Mouse (Mus musculus) neural tube, embryonic 11.5 days (tissue): ENCODE data around the gene Ltb4r2. TPM values are rescaled to one million over a fixed set of nuclear protein-coding genes. Genes with fewer than 3 reads are reported as not detected.
A peak's percentile ranks its signal among the peaks of the same experiment; 100 is the strongest.

Source experiments
- ATAC-seq: fragments of 200-750 bp; cut with Nextera tagmentation; 2 replicates; pipeline ENCODE4 v1.8.0; 2017; ENCODE audit warnings: moderate number of reproducible peaks, mild to moderate bottlenecking, moderate TSS enrichment, moderate library complexity; ENCODE audit not compliant: insufficient read depth, low FRiP score, low TSS enrichment
- DNase-seq: peaks from one replicate; pipeline ENCODE4 v3.0.0-alpha.2; 2015; ENCODE audit warnings: low spot score
- H3K27ac ChIP-seq: fragments of 300-500 bp; sonication (generic); 2 replicates; pipeline ENCODE4 v1.5.1; 2014; ENCODE audit warnings: low read depth, mild to moderate bottlenecking, low read length
- H3K27me3 ChIP-seq: fragments of 300-500 bp; sonication (generic); 2 replicates; pipeline ENCODE4 v1.6.1; 2014; ENCODE audit warnings: mild to moderate bottlenecking, low read length, mixed read lengths; ENCODE audit not compliant: control insufficient read depth, insufficient read depth
- H3K36me3 ChIP-seq: fragments of 300-500 bp; sonication (generic); 2 replicates; pipeline ENCODE4 v1.6.1; 2014; ENCODE audit warnings: mild to moderate bottlenecking, low read length, moderate library complexity, mixed read lengths; ENCODE audit not compliant: control insufficient read depth, insufficient read depth
- H3K4me1 ChIP-seq: fragments of 300-500 bp; sonication (generic); 2 replicates; pipeline ENCODE4 v1.6.1; 2014; ENCODE audit warnings: low read length, mixed read lengths; ENCODE audit not compliant: control insufficient read depth, insufficient read depth
- H3K4me2 ChIP-seq: fragments of 300-500 bp; sonication (generic); 2 replicates; pipeline ENCODE4 v1.6.1; 2014; ENCODE audit warnings: low read depth, mild to moderate bottlenecking, moderate library complexity
- H3K4me3 ChIP-seq: fragments of 300-500 bp; sonication (generic); 2 replicates; pipeline ENCODE4 v1.5.1; 2014; ENCODE audit warnings: low read depth, low read length
- H3K9ac ChIP-seq: fragments of 300-500 bp; sonication (generic); 2 replicates; pipeline ENCODE4 v1.6.1; 2014; ENCODE audit warnings: mild to moderate bottlenecking, low read length
- H3K9me3 ChIP-seq: fragments of 300-500 bp; sonication (generic); 2 replicates; pipeline ENCODE4 v1.6.1; 2016; ENCODE audit warnings: low read length; ENCODE audit not compliant: control insufficient read depth
- WGBS: fragments of 180-500 bp; shearing (Covaris S2); extraction: QIAGEN DNeasy Blood & Tissue Kit; methylation state at CpG from one replicate; pipeline ENCODE4 v1.1.7; 2014; 5-methylcytosine and 5-hydroxymethylcytosine counted together
- polyA plus RNA-seq: library from polyadenylated mRNA; unstranded; fragments of >200 nt; fragmentation: Nextera tagmentation; extraction: Ambion mirVana; gene quantifications from 2 replicates; pipeline ENCODE4 v1.2.1, GENCODE M21; 2014

Gene Ltb4r2
- polyA plus RNA-seq, 1 experiment from 2014 or later, result 0.52 TPM

GRCm38 (mm10) chr14:55730116-55730515 lies 31.1 kb upstream of the Ltb4r2 start:
- ATAC-seq (no peak), DNase-seq (no peak)
- no peak overlapping the region for H3K9ac ChIP-seq
- H3K36me3 ChIP-seq, result no peaks in the 10 kb centered on the region
- H3K4me2 ChIP-seq, result no peak overlapping the region
- no peaks in the 10 kb centered on the region for H3K9me3 ChIP-seq
- H3K27ac ChIP-seq, result no peak overlapping the region
- no peaks in the 10 kb centered on the region for H3K4me1 ChIP-seq
- H3K4me3 ChIP-seq, result no peak overlapping the region
- 84% methylated on average over 7 of the region's 7 CpGs for WGBS
- H3K27me3 ChIP-seq, result no peaks in the 10 kb centered on the region

- H3K4me3 ChIP-seq, result no peak overlapping the region
- no peaks in the 10 kb centered on the region for H3K36me3 ChIP-seq
- H3K4me2 ChIP-seq, result no peak overlapping the region
- H3K4me1 ChIP-seq, result no peaks in the 10 kb centered on the region
- no peaks in the 10 kb centered on the region for H3K27me3 ChIP-seq
- DNase-seq (no peak), ATAC-seq (no peak)
- no peak overlapping the region for H3K9ac ChIP-seq
- 91% methylated on average over 7 of the region's 7 CpGs for whole genome bisulfite sequencing
- no peaks in the 10 kb centered on the region for H3K9me3 ChIP-seq
- no peak overlapping the region for H3K27ac ChIP-seq
Measured at GRCm38 (mm10) chr14:55730531-55731032, 30.6 kb upstream of the Ltb4r2 start.

GRCm38 (mm10) chr14:55733889-55734288 lies 27.3 kb upstream of the Ltb4r2 start:
- H3K4me2 ChIP-seq, result no peak overlapping the region
- no peaks in the 10 kb centered on the region for H3K27me3 ChIP-seq
- no peaks in the 10 kb centered on the region for H3K9me3 ChIP-seq
- no peak overlapping the region for H3K4me3 ChIP-seq
- H3K27ac ChIP-seq, result no peak overlapping the region
- H3K4me1 ChIP-seq, result no peaks in the 10 kb centered on the region
- no peak overlapping the region for H3K9ac ChIP-seq
- ATAC-seq (no peak), DNase-seq (no peak)
- no peaks in the 10 kb centered on the region for H3K36me3 ChIP-seq
- WGBS, result 85% methylated on average over 10 of the region's 10 CpGs

GRCm38 (mm10) chr14:55734869-55735268 lies 26.4 kb upstream of the Ltb4r2 start:
- Histone ChIP-seq H3K4me3 (no peak overlapping the region), H3K27ac (no peak overlapping the region), H3K9me3 (no peaks in the 10 kb centered on the region), H3K36me3 (no peaks in the 10 kb centered on the region), H3K9ac (no peak overlapping the region), H3K27me3 (no peaks in the 10 kb centered on the region), H3K4me1 (no peaks in the 10 kb centered on the region), H3K4me2 (no peak overlapping the region)
- no peak for DNase-seq
- 75% methylated on average over 7 of the region's 7 CpGs for WGBS
- no peak for ATAC-seq

GRCm38 (mm10) chr14:55735334-55735733 lies 25.9 kb upstream of the Ltb4r2 start:
- Histone ChIP-seq H3K4me1 (no peaks in the 10 kb centered on the region), H3K36me3 (no peaks in the 10 kb centered on the region), H3K4me3 (no peak overlapping the region), H3K4me2 (no peak overlapping the region), H3K9me3 (no peaks in the 10 kb centered on the region), H3K9ac (no peak overlapping the region), H3K27ac (no peak overlapping the region), H3K27me3 (no peaks in the 10 kb centered on the region)
- ATAC-seq (no peak), DNase-seq (no peak)
- 77% methylated on average over 3 of the region's 3 CpGs for WGBS

- 86% methylated on average over 4 of the region's 4 CpGs for WGBS
Measured at GRCm38 (mm10) chr14:55735758-55736157, 25.5 kb upstream of the Ltb4r2 start.

GRCm38 (mm10) chr14:55737086-55737687 lies 24.0 kb upstream of the Ltb4r2 start:
- DNase-seq, result no peak
- H3K4me3 ChIP-seq, result no peak overlapping the region
- no peaks in the 10 kb centered on the region for H3K27me3 ChIP-seq
- ATAC-seq, result no peak
- no peak overlapping the region for H3K4me2 ChIP-seq
- no peaks in the 10 kb centered on the region for H3K36me3 ChIP-seq
- H3K9ac ChIP-seq, result no peak overlapping the region
- no peak overlapping the region for H3K27ac ChIP-seq
- 89% methylated on average over 9 of the region's 9 CpGs for WGBS
- H3K4me1 ChIP-seq, result no peaks in the 10 kb centered on the region
- no peaks in the 10 kb centered on the region for H3K9me3 ChIP-seq

More at GRCm38 (mm10) chr14:55735758-55736157, 25.5 kb upstream of the Ltb4r2 start:
- Histone ChIP-seq H3K4me1 (no peaks in the 10 kb centered on the region), H3K36me3 (no peaks in the 10 kb centered on the region), H3K27ac (no peak overlapping the region), H3K9me3 (no peaks in the 10 kb centered on the region), H3K27me3 (no peaks in the 10 kb centered on the region), H3K4me2 (no peak overlapping the region), H3K4me3 (no peak overlapping the region), H3K9ac (no peak overlapping the region)
- ATAC-seq (no peak), DNase-seq (no peak)

- ATAC-seq, result peak; percentile 64; the same call in 1 of the 2 replicates
- 22% methylated on average over 10 of the region's 10 CpGs for WGBS
- Histone ChIP-seq H3K27me3 (no peaks in the 10 kb centered on the region), H3K4me3 (no peak overlapping the region), H3K9ac (no peak overlapping the region), H3K36me3 (no peaks in the 10 kb centered on the region), H3K4me2 (no peak overlapping the region), H3K4me1 (peaks cover 12% of the 10 kb centered on the region), H3K9me3 (no peaks in the 10 kb centered on the region), H3K27ac (no peak overlapping the region)
- DNase-seq, result peak; percentile 84
Measured at GRCm38 (mm10) chr14:55743711-55744110, 17.5 kb upstream of the Ltb4r2 start.

- Histone ChIP-seq H3K4me3 (peak within 1 kb of the TSS; percentile 90), H3K27me3 (no peaks in the 10 kb centered on the region), H3K9ac (peak within 1 kb of the TSS; percentile 79), H3K36me3 (peaks cover 4% of the 10 kb centered on the region; the same call in 1 of the 2 replicates), H3K27ac (0 out of 2 replicates have a peak within 1 kb of the TSS, but pooled peaks have one; percentile 53), H3K4me1 (peaks cover 12% of the 10 kb centered on the region), H3K9me3 (no peaks in the 10 kb centered on the region), H3K4me2 (peak within 1 kb of the TSS; percentile 93)
- ATAC-seq, result peak; percentile 74
- WGBS, result 3% methylated on average over 48 of the region's 48 CpGs
- DNase-seq, result peak; percentile 85
Measured at GRCm38 (mm10) chr14:55745180-55745860, 15.9 kb upstream of the Ltb4r2 start, which contains the start of the genes Dhrs1 and Nop9. Gene Dhrs1 (minus strand): TSS chr14:55745690. Gene Nop9 (plus strand): TSS chr14:55745693.
